Comparison of ENCODE assay signal across 17 mouse cellular contexts in the genomic region with DNA sequence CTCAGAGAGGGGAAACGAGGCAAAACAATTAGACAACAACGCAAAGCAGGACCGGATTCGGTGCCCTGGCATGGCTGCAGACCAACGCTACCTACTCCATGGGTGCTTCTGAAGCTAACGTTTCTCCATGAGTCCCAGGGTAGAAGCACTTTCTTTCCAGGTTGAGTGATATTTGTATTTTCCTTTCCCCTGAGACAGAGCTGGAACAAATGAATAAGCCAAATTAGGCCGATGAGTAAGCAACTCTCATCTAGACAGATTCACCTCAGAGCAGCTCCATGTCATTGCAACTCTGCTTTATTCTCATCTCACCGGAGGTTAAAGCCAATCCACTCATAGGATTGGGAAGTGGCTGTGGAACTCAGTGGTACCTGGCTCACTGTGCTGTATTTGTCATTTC. TPM values are rescaled to one million over a fixed set of nuclear protein-coding genes. Genes with fewer than 3 reads are reported as not detected.
DNase-seq lines count a peak whose midpoint lies in the region; ATAC-seq and TF ChIP-seq lines count a peak whose summit lies in the region.
"Had no signal": no experiment of that assay in that cellular context is flagged by ENCODE, and none has a peak within 500 bp of the region (broad histone marks: within the 10 kb centered on the region; RNA-seq: fewer than 3 reads in every experiment).

No protein-coding gene starts in this region.

- H3K79me2 ChIP-seq in CH12.LX (replicated peaks; ENCODE audit: control insufficient read depth, extremely low read depth, insufficient read depth, poor library complexity, severe bottlenecking): no peaks in the 10 kb centered on the region

- WGBS in heart, embryonic 10.5 days: 89% methylated on average over 8 of the region's 8 CpGs
- 89% methylated on average over 8 of the region's 8 CpGs for WGBS in neural tube, embryonic 13.5 days

- no peak overlapping the region for H3K4me2 ChIP-seq in neural tube, embryonic 13.5 days
- peak overlapping the region; percentile 25 for H3K4me2 ChIP-seq in CH12.LX (ENCODE audit: insufficient read depth, low read depth, poor library complexity, severe bottlenecking)

- no peak for ATAC-seq in neural tube, embryonic 13.5 days (ENCODE audit: low read depth)
- ATAC-seq: Patski had no signal

- no peak overlapping the region for H3K27ac ChIP-seq in heart, embryonic 10.5 days
- H3K27ac ChIP-seq in neural tube, embryonic 13.5 days (replicated peaks): 0 out of 2 replicates have a peak overlapping the region, but pooled peaks have one; percentile 24
- no peak overlapping the region for H3K27ac ChIP-seq in CH12.LX (ENCODE audit: insufficient read depth, low read depth)

- no peak overlapping the region for H3K9ac ChIP-seq in neural tube, embryonic 13.5 days
- 0 out of 2 replicates have a peak overlapping the region, but pooled peaks have one; percentile 11 for H3K9ac ChIP-seq in CH12.LX (ENCODE audit: insufficient read depth, low read depth)

- TF ChIP-seq RAD21 in CH12.LX (IDR thresholded peaks at IDR 0.05; ENCODE audit: low read depth, low read length): no peak

- H3K4me1 ChIP-seq in heart, embryonic 10.5 days: peaks cover 5% of the 10 kb centered on the region; the same call in 1 of the 2 replicates
- H3K4me1 ChIP-seq in neural tube, embryonic 13.5 days (replicated peaks): no peaks in the 10 kb centered on the region
- peaks cover 3 to 16% of the 10 kb centered on the region in 2 experiments; a peak in 2 of 4 replicates for H3K4me1 ChIP-seq in CH12.LX (ENCODE audit: control insufficient read depth in 1 of 2, insufficient read depth in 2 of 2)

- DNase-seq in heart, embryonic 10.5 days (ENCODE audit: low spot score): peak; percentile 11
- no peak for DNase-seq in heart, adult 9 months (ENCODE audit: low spot score in 2 of 2)
- no peak for DNase-seq in neural tube, embryonic 10.5 days (ENCODE audit: extremely low spot score, low spot score)
- peak; percentile 37 for DNase-seq in CH12.LX (ENCODE audit: extremely low read depth)
- DNase-seq in frontal cortex, postnatal 10 days (ENCODE audit: low spot score in 2 of 2): no peak
- DNase-seq: adrenal gland, adult 8-10 months; adrenal gland, postnatal 10 days; adrenal gland, postnatal 14 days; adrenal gland, postnatal 25 days; adrenal gland, postnatal 36 days; cerebellum, adult 11 months; cerebellum, adult 11-12 months; cerebellum, adult 18-20 months; cerebellum, adult 2 months had no signal

- no peak overlapping the region for H3K4me3 ChIP-seq in heart, embryonic 10.5 days
- H3K4me3 ChIP-seq in neural tube, embryonic 13.5 days: no peak overlapping the region
- H3K4me3 ChIP-seq in CH12.LX (replicated peaks in 1 of 3; ENCODE audit: low read depth in 2 of 3, low read length in 2 of 3, poor library complexity in 1 of 3): peak overlapping the region in 1 of 3 experiments; percentile 20

- peak; percentile 55; the same call in 1 of the 2 replicates for TF ChIP-seq EP300 in CH12.LX (IDR thresholded peaks at IDR 0.05; ENCODE audit: low read length)

- no peaks in the 10 kb centered on the region for H3K9me3 ChIP-seq in heart, embryonic 10.5 days
- no peaks in the 10 kb centered on the region for H3K9me3 ChIP-seq in neural tube, embryonic 13.5 days
- H3K9me3 ChIP-seq in CH12.LX (replicated peaks; ENCODE audit: low read length): no peaks in the 10 kb centered on the region

- TF ChIP-seq POLR2A in CH12.LX (IDR thresholded peaks at IDR 0.05; ENCODE audit: low read depth, low read length): no peak

- no peaks in the 10 kb centered on the region for H3K36me3 ChIP-seq in heart, embryonic 10.5 days
- no peaks in the 10 kb centered on the region for H3K36me3 ChIP-seq in neural tube, embryonic 13.5 days
- H3K36me3 ChIP-seq in CH12.LX (replicated peaks in 1 of 2; ENCODE audit: control insufficient read depth in 1 of 2, insufficient read depth in 1 of 2, low read length in 1 of 2): no peaks in the 10 kb centered on the region
- H3K36me3 ChIP-seq: G1E had no signal

- no peak for TF ChIP-seq CTCF in CH12.LX (conservative IDR thresholded peaks at IDR 0.05 in 1 of 2, IDR thresholded peaks at IDR 0.05 in 1 of 2; ENCODE audit: low read depth in 2 of 2, low read length in 2 of 2)

- in situ Hi-C loops in CH12.LX (cut with MboI; ENCODE audit: low pct_ligation_motif_present, low pct_unique_long_range_greater_than_20kb, low sequenced_read_pairs): no loop called here

- dilution Hi-C loops in CH12.LX (cut with MboI; ENCODE audit: extremely low pct_ligation_motif_present, extremely low pct_unique_long_range_greater_than_20kb, low sequenced_read_pairs): no loop called here

- no peaks in the 10 kb centered on the region for H3K27me3 ChIP-seq in heart, embryonic 10.5 days (ENCODE audit: insufficient read depth, poor library complexity, severe bottlenecking)
- H3K27me3 ChIP-seq in neural tube, embryonic 13.5 days: no peaks in the 10 kb centered on the region
- H3K27me3 ChIP-seq in CH12.LX (replicated peaks): no peaks in the 10 kb centered on the region
- H3K27me3 ChIP-seq: Patski had no signal

TF ChIP-seq in CH12.LX, 34 proteins besides CTCF, POLR2A, EP300 and RAD21:
- TF ChIP-seq CHD1 (IDR thresholded peaks at IDR 0.05; ENCODE audit: low read depth, low read length) (no peak), BHLHE40 (IDR thresholded peaks at IDR 0.05; ENCODE audit: low read depth, low read length) (no peak), TCF12 (IDR thresholded peaks at IDR 0.05; ENCODE audit: low read depth, low read length) (no peak), PAX5 (IDR thresholded peaks at IDR 0.05; ENCODE audit: low read length) (no peak), IRF4 (IDR thresholded peaks at IDR 0.05; ENCODE audit: low read depth, low read length) (peak; percentile 59), JUND (conservative IDR thresholded peaks at IDR 0.05; ENCODE audit: low read depth, low read length) (peak; percentile 63), GABPA (IDR thresholded peaks at IDR 0.05; ENCODE audit: insufficient replicate concordance, low read depth, low read length) (no peak), E2F4 (IDR thresholded peaks at IDR 0.05; ENCODE audit: insufficient replicate concordance, low read depth, low read length) (0 out of 2 replicates have a peak, but pooled peaks have one; percentile 17), RCOR1 (conservative IDR thresholded peaks at IDR 0.05; ENCODE audit: low read depth, low read length) (no peak), ETS1 (conservative IDR thresholded peaks at IDR 0.05; ENCODE audit: low read depth, low read length) (peak; percentile 54; the same call in 1 of the 2 replicates), HCFC1 (IDR thresholded peaks at IDR 0.05; ENCODE audit: low read depth, low read length) (no peak), ZNF384 (IDR thresholded peaks at IDR 0.05; ENCODE audit: low read depth, low read length) (no peak), TBP (conservative IDR thresholded peaks at IDR 0.05; ENCODE audit: low read depth, low read length) (no peak), CHD2 (IDR thresholded peaks at IDR 0.05; ENCODE audit: low read length) (no peak), POLR2AphosphoS2 (IDR thresholded peaks at IDR 0.05; ENCODE audit: low read depth, low read length) (no peak), USF2 (conservative IDR thresholded peaks at IDR 0.05; ENCODE audit: low read depth, low read length) (no peak), ZMIZ1 (IDR thresholded peaks at IDR 0.05; ENCODE audit: low read depth, low read length) (no peak), KAT2A (IDR thresholded peaks at IDR 0.05; ENCODE audit: insufficient replicate concordance, low read length) (no peak), NRF1 (IDR thresholded peaks at IDR 0.05; ENCODE audit: low read depth, low read length) (no peak), MAX (IDR thresholded peaks at IDR 0.05; ENCODE audit: low read length) (no peak), SIN3A (IDR thresholded peaks at IDR 0.05; ENCODE audit: low read length) (no peak), NELFE (IDR thresholded peaks at IDR 0.05; ENCODE audit: low read depth, low read length) (no peak), JUN (IDR thresholded peaks at IDR 0.05; ENCODE audit: insufficient read depth, low read depth, low read length) (peak; percentile 36; the same call in 1 of the 2 replicates), MAFK (IDR thresholded peaks at IDR 0.05; ENCODE audit: insufficient replicate concordance, low read length) (peak; percentile 57; the same call in 1 of the 2 replicates), USF1 (IDR thresholded peaks at IDR 0.05; ENCODE audit: low read depth, low read length) (no peak), MXI1 (IDR thresholded peaks at IDR 0.05; ENCODE audit: low read depth, low read length) (no peak), MAZ (IDR thresholded peaks at IDR 0.05; ENCODE audit: low read depth, low read length) (no peak), ELF1 (IDR thresholded peaks at IDR 0.05; ENCODE audit: low read depth, low read length) (no peak), SMC3 (IDR thresholded peaks at IDR 0.05; ENCODE audit: low read depth, low read length) (no peak), ZKSCAN1 (IDR thresholded peaks at IDR 0.05; ENCODE audit: borderline replicate concordance, low read depth, low read length) (no peak), MYC (IDR thresholded peaks at IDR 0.05; ENCODE audit: low read depth, low read length) (no peak), UBTF (IDR thresholded peaks at IDR 0.05; ENCODE audit: low read depth, low read length) (no peak), MEF2A (IDR thresholded peaks at IDR 0.05; ENCODE audit: borderline replicate concordance, low read depth, low read length) (peak; percentile 68; the same call in 1 of the 2 replicates)

RNA-seq across cellular contexts. Expression of gene Lclat1, which starts 12.2 kb away (rescaled TPM):
- 24.4 and 37.9 TPM in 2 replicates for polyA plus RNA-seq in heart, embryonic 10.5 days (2016; fragmentation: Nextera tagmentation; extraction: Ambion mirVana)
- 10.9 and 15.5 TPM in 2 replicates for polyA plus RNA-seq in neural tube, embryonic 13.5 days (2015; fragmentation: Nextera tagmentation; extraction: Ambion mirVana)
- total RNA-seq in CH12.LX (2012; rRNA removed): 6.2 and 7.0 TPM in 2 replicates
- 5.1 and 6.3 TPM in 2 replicates for total RNA-seq in CH12.LX (2014; rRNA removed)
- polyA plus RNA-seq in CH12.LX (2012; ENCODE audit: insufficient read length, low read depth): 7.7 and 9.6 TPM in 2 replicates

Comparison
In these comparisons a context has a peak if more than half of its experiments do, and no peak if none do; other contexts are left out.
1. DNase-seq: peak in heart, embryonic 10.5 days (single experiment) and CH12.LX (single experiment); none in heart, adult 9 months (0 of 2), neural tube, embryonic 10.5 days (single experiment) and frontal cortex, postnatal 10 days (0 of 2).